Mouse (Mus musculus) stomach, postnatal 0 days (tissue): Measurements from ENCODE around the gene Arrdc5.

Experiments
- CTCF ChIP-seq: IDR thresholded peaks from 2 replicates; pipeline ENCODE4 v1.5.1; 2016; ENCODE audit warnings: antibody characterized with exemption, low read depth, mild to moderate bottlenecking, moderate library complexity
- EP300 ChIP-seq: optimal IDR thresholded peaks from 2 replicates; pipeline ENCODE3; 2016; ENCODE audit warnings: antibody characterized with exemption

DNA sequence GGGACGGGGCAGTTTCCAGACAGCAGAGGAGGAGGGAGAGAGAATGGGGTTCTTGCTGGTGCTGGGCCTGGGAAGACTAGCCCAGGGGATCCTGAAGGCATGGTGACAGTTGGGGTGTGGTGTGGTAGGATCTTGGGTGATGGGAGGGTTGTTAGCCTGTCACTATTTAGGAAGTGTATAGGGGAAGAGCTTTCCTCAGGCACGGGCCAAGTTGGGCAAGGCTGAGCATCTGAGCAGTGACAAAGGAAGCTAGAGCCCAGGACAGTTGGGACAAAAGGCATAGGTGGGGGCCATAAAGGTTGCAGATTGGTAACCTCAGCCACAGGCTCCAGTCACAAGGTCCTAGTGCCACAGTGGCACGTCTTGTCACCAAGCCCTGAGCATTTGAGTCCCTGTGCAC lies 43.4 kb upstream of the Arrdc5 start:
- TF ChIP-seq EP300 (no peak), CTCF (no peak)
